Mouse (Mus musculus) intestine, postnatal 0 days (tissue): ENCODE results near the gene Gin1. TPM values are rescaled to one million over a fixed set of nuclear protein-coding genes. Genes with fewer than 3 reads are reported as not detected.

Experiments used
- ATAC-seq: fragments of 200-750 bp; cut with Nextera tagmentation; 2 replicates; pipeline ENCODE4 v1.8.0; 2017; ENCODE audit warnings: mild to moderate bottlenecking, moderate TSS enrichment, moderate library complexity
- H3K27ac ChIP-seq: fragments of 300-500 bp; sonication (generic); 2 replicates; pipeline ENCODE4 v1.5.1; 2014; ENCODE audit warnings: mild to moderate bottlenecking, low read depth, low read length, moderate library complexity
- H3K27me3 ChIP-seq: fragments of 300-500 bp; sonication (generic); replicated peaks from 2 replicates; pipeline ENCODE4 v1.6.1; 2014; ENCODE audit warnings: low read length, mixed read lengths; ENCODE audit not compliant: control insufficient read depth, insufficient read depth
- H3K36me3 ChIP-seq: fragments of 300-500 bp; sonication (generic); 2 replicates; pipeline ENCODE4 v1.6.1; 2014; ENCODE audit warnings: mild to moderate bottlenecking, moderate library complexity; ENCODE audit not compliant: control insufficient read depth, insufficient read depth
- H3K4me1 ChIP-seq: fragments of 300-500 bp; sonication (generic); replicated peaks from 2 replicates; pipeline ENCODE4 v1.6.1; 2014; ENCODE audit warnings: antibody characterized with exemption, low read length, mixed read lengths; ENCODE audit not compliant: control insufficient read depth, insufficient read depth
- H3K4me2 ChIP-seq: fragments of 300-500 bp; sonication (generic); replicated peaks from 2 replicates; pipeline ENCODE4 v1.6.1; 2014; ENCODE audit warnings: low read depth, mild to moderate bottlenecking, moderate library complexity
- H3K4me3 ChIP-seq: fragments of 300-500 bp; sonication (generic); 2 replicates; pipeline ENCODE4 v1.5.1; 2014; ENCODE audit warnings: low read depth, low read length
- H3K9ac ChIP-seq: fragments of 300-500 bp; sonication (generic); 2 replicates; pipeline ENCODE4 v1.6.1; 2014; ENCODE audit warnings: mild to moderate bottlenecking, low read depth, low read length
- H3K9me3 ChIP-seq: fragments of 300-500 bp; sonication (generic); 2 replicates; pipeline ENCODE4 v1.6.1; 2016; ENCODE audit warnings: mixed run types; ENCODE audit not compliant: control insufficient read depth
- CTCF ChIP-seq: sonication (generic); IDR thresholded peaks from 2 replicates; pipeline ENCODE4 v1.5.1; 2016; ENCODE audit warnings: low read depth, mild to moderate bottlenecking, control low read depth, antibody characterized with exemption, moderate library complexity
- WGBS: fragments of 180-500 bp; shearing (Covaris S2); extraction: QIAGEN DNeasy Blood & Tissue Kit; methylation state at CpG from one replicate; pipeline ENCODE4 v1.1.7; 2014; 5-methylcytosine and 5-hydroxymethylcytosine counted together
- polyA plus RNA-seq: library from polyadenylated mRNA; unstranded; fragments of >200 nt; fragmentation: Nextera tagmentation; extraction: Ambion mirVana; gene quantifications from 2 replicates; pipeline ENCODE4 v1.2.1, GENCODE M21; 2015

Gin1 gene
- polyA plus RNA-seq, 1 experiment from 2014 or later, result 12.4 TPM

DNA sequence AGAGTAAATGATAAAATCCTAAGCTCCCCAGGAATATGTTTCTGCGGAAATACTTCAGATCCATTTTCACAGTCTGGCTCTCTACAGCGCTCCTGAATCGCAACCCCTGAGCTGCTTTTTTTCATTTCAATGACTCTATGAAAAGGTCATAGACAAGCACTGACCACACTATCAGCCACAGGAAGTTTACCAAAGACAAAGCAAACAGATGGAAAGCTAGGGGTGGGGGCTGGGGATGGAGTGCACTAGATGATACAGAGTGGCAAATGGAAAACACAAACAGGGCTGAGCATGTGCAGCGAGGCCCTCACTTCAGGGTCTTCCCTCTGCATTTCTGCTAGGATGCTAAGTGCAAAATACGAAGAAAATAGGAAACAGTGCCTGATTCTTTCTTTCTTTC lies 52.2 kb downstream of the Gin1 start:
- H3K4me1 ChIP-seq, result no peaks in the 10 kb centered on the region
- H3K36me3 ChIP-seq, result peaks cover 4% of the 10 kb centered on the region; the same call in 1 of the 2 replicates
- H3K9ac ChIP-seq, result no peak overlapping the region
- WGBS, result 73% methylated on average over 5 of the region's 5 CpGs
- no peak for TF ChIP-seq CTCF
- no peak overlapping the region for H3K4me3 ChIP-seq
- H3K27ac ChIP-seq, result no peak overlapping the region
- no peak overlapping the region for H3K4me2 ChIP-seq
- no peaks in the 10 kb centered on the region for H3K9me3 ChIP-seq
- no peaks in the 10 kb centered on the region for H3K27me3 ChIP-seq
- ATAC-seq, result no peak

GRCm38 (mm10) chr1:97822904-97823303 lies 52.9 kb downstream of the Gin1 start:
- H3K9ac ChIP-seq, result no peak overlapping the region
- no peaks in the 10 kb centered on the region for H3K27me3 ChIP-seq
- WGBS, result 94% methylated on average over 7 of the region's 7 CpGs
- no peaks in the 10 kb centered on the region for H3K4me1 ChIP-seq
- no peak overlapping the region for H3K4me3 ChIP-seq
- H3K4me2 ChIP-seq, result no peak overlapping the region
- no peaks in the 10 kb centered on the region for H3K9me3 ChIP-seq
- peaks cover 4% of the 10 kb centered on the region; the same call in 1 of the 2 replicates for H3K36me3 ChIP-seq
- no peak for TF ChIP-seq CTCF
- H3K27ac ChIP-seq, result no peak overlapping the region
- no peak for ATAC-seq

- WGBS, result 45% methylated on average over 2 of the region's 2 CpGs
- Histone ChIP-seq H3K27ac (no peak overlapping the region), H3K4me3 (no peak overlapping the region), H3K9ac (no peak overlapping the region), H3K9me3 (no peaks in the 10 kb centered on the region), H3K36me3 (peaks cover 11% of the 10 kb centered on the region; the same call in 1 of the 2 replicates), H3K4me1 (no peaks in the 10 kb centered on the region), H3K27me3 (no peaks in the 10 kb centered on the region), H3K4me2 (no peak overlapping the region)
- no peak for TF ChIP-seq CTCF
- no peak for ATAC-seq
Observed at GRCm38 (mm10) chr1:97827566-97827965, 57.6 kb downstream of the Gin1 start.

GRCm38 (mm10) chr1:97828087-97828486 lies 58.1 kb downstream of the Gin1 start:
- no peak overlapping the region for H3K27ac ChIP-seq
- H3K4me2 ChIP-seq, result no peak overlapping the region
- no peak for ATAC-seq
- no peaks in the 10 kb centered on the region for H3K4me1 ChIP-seq
- no peaks in the 10 kb centered on the region for H3K9me3 ChIP-seq
- no peak overlapping the region for H3K9ac ChIP-seq
- H3K4me3 ChIP-seq, result no peak overlapping the region
- no peaks in the 10 kb centered on the region for H3K27me3 ChIP-seq
- 88% methylated on average over 5 of the region's 5 CpGs for WGBS
- H3K36me3 ChIP-seq, result peaks cover 11% of the 10 kb centered on the region; the same call in 1 of the 2 replicates
- TF ChIP-seq CTCF, result no peak

- Histone ChIP-seq H3K9ac (no peak overlapping the region), H3K4me2 (no peak overlapping the region), H3K36me3 (peaks cover 7% of the 10 kb centered on the region; the same call in 1 of the 2 replicates), H3K27ac (no peak overlapping the region), H3K27me3 (no peaks in the 10 kb centered on the region), H3K4me1 (no peaks in the 10 kb centered on the region), H3K4me3 (no peak overlapping the region), H3K9me3 (no peaks in the 10 kb centered on the region)
- TF ChIP-seq CTCF, result no peak
- 61% methylated on average over 5 of the region's 5 CpGs for WGBS
- ATAC-seq, result no peak
Observed at GRCm38 (mm10) chr1:97833466-97834353, 63.7 kb downstream of the Gin1 start.

- 75% methylated on average over 5 of the region's 5 CpGs for WGBS
- H3K27me3 ChIP-seq, result no peaks in the 10 kb centered on the region
- no peak overlapping the region for H3K27ac ChIP-seq
- H3K9ac ChIP-seq, result no peak overlapping the region
- no peak for TF ChIP-seq CTCF
- H3K9me3 ChIP-seq, result no peaks in the 10 kb centered on the region
- H3K4me2 ChIP-seq, result no peak overlapping the region
- peaks cover 7% of the 10 kb centered on the region; the same call in 1 of the 2 replicates for H3K36me3 ChIP-seq
- no peak overlapping the region for H3K4me3 ChIP-seq
- H3K4me1 ChIP-seq, result no peaks in the 10 kb centered on the region
- no peak for ATAC-seq
Observed at GRCm38 (mm10) chr1:97834354-97834822, 64.4 kb downstream of the Gin1 start.

Other genes starting within 250 kb of the Gin1 start
- gene D1Ertd622e, start 108.1 kb upstream of the Gin1 start, polyA plus RNA-seq, result 29.5 and 30.2 TPM in 2 replicates
- gene Ppip5k2, start 239 bp downstream of the Gin1 start, polyA plus RNA-seq, result 19.7 and 22.7 TPM in 2 replicates